Mouse (Mus musculus): ENCODE measurements around the gene Znrf3.
"Not testable (repeated sequence)": the region's sequence is repeated elsewhere in the genome, so short reads cannot be mapped to it uniquely, and the experiment has no call there.

Gene Znrf3

GRCm38 (mm10) chr11:5444599-5445451 lies at the start of gene Znrf3:
Gene Znrf3, minus strand, starts transcription at chr11:5444847.
- peak; percentile 99 for DNase-seq

DNA sequence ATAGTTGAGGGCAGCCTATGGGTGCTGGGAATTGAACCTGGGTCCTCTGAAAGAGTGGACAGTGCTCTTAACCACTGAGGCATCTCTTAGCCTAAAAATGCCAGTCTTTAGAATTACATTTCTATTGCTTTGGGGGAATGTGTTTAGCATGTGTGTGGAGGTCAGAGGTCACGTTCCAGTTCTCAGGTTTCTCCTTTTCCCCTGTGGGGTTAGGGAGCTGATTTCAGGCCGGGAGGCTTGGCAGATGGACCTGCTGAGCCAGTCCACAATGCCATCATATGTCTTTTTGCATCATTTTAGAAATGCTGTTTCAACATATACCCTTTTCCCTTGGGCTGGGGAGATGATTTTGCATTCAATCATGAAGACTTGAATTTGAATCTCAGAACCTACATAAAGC lies 49.2 kb upstream of the Znrf3 start:
- no peak for DNase-seq

DNA sequence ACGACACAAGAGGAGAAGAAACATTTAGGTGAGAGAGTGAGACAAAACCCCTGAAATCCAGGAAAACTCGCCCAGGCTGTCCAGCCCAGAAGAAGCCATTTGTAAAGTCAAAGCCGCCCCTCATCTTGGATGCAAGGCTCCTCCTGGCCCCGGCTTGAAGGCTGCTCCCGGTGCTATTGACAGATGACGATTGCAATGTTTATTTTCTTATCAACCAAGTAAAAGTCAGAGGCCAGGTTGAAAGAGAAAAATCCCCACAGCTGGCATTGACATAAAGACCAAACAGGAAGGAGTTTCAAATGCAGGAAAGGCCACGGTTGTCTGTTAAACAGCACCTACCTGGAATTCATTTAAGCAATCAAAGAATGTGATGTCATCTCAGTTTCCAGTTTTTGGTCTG lies 47.3 kb upstream of the Znrf3 start:
- no peak for DNase-seq

GRCm38 (mm10) chr11:5490989-5491656 lies 46.5 kb upstream of the Znrf3 start:
- DNase-seq, result no peak

GRCm38 (mm10) chr11:5489433-5489832 lies 44.8 kb upstream of the Znrf3 start:
- DNase-seq, result not testable (repeated sequence)

DNA sequence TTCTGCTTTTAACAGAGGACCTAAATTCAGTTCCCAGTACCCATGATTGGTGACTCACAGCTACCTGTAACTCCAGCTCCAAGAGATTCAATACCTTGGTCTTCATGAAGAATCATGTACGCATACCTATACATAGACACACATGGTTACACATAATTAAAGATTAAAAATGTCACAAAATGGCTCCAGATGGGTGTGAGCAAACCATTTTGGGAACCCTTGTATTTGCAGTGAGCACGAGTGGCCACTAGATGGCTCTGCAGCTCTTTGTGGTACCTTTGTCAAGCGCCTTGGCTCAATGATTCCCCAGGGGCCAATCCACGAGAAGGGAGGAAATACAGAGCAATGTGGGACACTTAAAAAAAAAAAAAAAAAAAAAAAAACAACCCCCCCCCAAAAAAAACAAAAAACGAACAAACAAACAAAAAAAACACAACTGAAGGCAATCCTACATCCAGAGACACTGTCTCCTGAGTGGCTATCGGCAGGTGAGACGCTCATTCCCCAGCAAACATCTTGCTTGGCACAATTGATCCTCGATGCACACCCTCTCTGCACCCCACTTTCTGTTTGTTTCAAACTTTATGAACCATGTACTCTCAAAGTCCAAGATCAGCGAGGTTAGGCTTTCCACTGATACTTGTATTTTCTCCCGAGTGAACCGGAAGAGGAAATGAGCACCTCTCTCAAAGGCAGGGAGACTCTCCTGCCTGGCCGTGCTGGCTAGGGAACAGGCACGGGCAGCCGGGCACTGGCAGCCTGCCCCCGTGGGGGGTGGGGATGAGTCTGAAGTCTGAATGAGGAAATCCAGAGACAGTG lies 40.8 kb upstream of the Znrf3 start:
- DNase-seq, result peak; percentile 90

GRCm38 (mm10) chr11:5482581-5482980 lies 37.9 kb upstream of the Znrf3 start:
- DNase-seq, result no peak

DNA sequence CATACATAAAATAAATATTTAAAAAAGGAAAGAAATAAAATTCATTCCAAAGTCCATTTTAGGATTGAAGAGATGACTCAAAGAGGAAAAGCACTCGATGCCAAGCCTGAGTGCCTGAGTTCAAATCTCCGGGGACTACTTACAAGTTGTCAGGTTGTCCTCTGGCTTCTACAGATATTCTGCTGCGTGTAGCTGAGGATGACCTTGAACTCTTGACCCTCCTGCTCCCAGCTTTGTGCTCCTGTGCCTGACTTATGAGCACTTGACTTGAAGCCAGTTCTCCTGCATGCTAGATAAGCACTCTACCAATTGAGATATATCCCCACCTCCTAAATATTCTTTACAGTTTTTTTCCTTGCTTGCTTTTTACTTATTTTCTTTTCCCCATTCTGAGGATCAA lies 34.2 kb upstream of the Znrf3 start:
- DNase-seq, result no peak

DNA sequence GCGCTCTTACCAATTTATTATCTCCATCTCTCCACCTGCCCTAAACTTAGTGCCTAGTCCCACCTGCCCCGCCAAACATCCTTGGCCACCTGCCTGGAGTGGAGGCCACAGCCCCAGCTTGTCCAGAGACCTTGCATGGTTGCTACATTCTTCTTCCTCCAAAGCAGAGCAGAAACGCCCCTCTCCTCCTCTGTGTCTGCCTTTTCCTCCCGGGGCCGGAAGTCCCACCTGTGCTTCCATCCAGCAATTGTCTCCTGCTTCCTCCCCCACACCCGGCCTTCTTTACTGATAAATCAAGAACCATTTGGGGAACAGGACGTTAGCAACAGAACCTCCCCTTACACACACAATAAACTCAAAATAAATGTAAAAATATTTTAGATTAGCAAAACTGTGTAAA lies 33.5 kb upstream of the Znrf3 start:
- DNase-seq, result no peak

GRCm38 (mm10) chr11:5476806-5477205 lies 32.2 kb upstream of the Znrf3 start:
- DNase-seq, result no peak

DNA sequence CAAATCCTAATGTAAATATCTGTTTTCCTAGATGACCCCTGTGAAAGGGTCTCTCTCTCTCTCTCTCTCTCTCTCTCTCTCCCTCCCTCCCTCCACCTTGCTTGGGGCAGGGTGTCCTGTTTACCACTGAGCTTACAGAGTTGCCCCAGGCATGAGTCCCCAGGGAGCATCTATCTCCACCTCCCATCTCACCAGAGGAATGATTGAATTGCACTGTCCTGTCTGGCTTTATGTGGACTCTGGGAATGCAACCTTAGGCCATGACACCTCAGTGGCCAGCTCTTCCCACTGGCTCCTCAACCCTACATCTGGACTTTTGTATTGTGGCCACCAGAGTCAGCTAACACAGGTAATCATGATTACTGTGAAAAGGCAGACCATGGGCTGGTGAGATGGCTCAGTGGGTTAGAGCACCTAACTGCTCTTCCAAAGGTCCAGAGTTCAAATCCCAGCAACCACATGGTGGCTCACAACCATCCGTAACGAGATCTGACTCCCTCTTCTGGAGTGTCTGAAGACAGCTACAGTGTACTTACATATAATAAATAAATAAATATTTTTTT lies 31.0 kb upstream of the Znrf3 start:
- not testable (repeated sequence) for DNase-seq

- DNase-seq, result peak; percentile 72
Measured at GRCm38 (mm10) chr11:5474130-5474529, 29.5 kb upstream of the Znrf3 start.

DNA sequence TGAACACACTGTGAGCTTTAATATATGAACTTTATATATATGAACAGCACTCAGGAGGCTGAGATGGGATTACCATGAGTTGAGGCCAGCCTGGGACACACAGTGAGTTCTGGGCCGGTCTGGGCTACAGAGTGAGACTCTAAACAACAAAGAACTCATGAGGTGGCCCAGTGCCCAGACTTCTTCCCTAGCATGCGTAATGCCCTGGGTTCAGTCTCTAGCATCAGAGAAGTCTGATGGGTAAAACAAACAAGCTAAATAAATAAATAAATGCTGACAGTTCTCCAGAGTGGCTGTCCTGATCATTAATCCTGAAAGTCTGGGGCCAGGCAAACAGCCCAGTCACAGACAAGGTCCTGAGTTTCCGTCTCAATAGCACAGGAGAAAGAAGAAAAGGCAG lies 25.4 kb upstream of the Znrf3 start:
- DNase-seq, result no peak

DNA sequence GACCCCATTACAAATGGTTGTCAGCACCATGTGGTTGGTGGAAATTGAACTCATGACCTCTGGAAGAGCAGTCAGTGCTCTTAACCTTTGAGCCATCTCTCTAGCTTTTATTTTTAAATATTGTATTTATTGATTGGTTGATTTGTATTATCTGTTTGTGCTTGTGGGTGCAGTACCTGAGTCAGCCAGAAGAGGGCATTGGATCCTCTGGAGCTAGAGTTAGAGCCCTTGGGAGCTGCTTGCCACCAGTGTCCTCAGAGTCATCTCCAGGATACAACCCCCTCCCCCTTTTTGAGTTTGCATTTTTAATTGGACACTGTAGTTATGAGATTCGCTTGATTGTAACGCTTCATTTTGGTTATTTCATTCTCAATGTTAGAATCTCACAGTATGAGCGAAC lies 24.4 kb upstream of the Znrf3 start:
- DNase-seq, result peak; percentile 86

DNA sequence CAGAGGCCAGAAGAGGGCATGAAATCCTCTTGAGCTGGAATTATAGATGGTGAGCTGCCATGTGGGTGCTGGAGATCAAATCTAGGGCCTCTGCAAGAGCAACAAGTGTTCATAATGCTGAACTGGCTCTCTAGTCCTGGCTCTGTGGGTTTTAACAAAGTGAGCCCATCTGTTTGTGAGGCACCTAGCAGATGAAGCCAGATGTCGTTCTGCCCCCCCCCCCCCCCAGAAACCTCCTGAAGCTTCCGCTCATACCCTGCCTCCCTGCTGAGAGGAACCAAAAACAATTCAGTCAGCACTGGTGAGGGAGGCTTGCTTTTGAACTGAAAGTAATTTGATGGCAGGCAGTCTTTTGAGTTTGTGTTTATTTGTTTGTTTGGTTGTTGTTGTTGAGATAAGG lies 23.8 kb upstream of the Znrf3 start:
- peak; percentile 26 for DNase-seq

DNA sequence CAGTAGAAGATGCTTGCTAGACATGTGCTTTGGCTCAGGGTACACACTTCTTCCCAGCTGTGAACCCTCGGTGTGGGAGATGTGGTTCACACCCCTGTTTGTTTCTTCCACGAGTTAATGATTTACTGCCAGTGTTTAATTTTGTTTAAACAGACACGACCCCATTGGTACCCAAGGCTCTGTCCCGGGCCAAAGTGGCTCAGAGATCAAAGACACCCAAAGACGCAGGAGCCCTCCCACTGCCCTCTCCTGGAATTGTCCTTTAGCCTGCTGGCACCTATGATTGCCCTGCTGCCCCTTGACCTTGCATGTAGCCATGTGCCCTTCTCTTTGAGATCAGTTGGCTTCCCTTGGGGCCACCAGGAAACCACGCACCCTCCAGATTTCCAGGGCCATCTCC lies 7.3 kb upstream of the Znrf3 start:
- no peak for DNase-seq

DNA sequence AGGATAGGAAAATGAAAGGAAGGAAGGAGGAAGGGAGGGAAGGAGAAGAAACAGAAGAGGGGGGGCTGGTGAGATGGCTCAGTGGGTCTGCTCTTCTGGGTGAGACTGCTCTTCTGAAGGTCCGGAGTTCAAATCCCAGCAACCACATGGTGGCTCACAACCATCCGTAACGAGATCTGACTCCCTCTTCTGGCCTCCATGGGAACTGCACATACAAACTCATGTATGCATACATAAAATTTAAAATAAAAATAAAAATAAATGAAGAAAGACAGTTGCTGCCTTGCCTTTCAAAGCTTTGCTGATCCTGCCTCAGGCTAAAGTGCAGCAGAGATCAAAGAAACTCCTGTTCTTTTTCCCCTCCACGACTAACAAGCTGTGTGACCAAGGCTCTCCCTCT lies 6.7 kb upstream of the Znrf3 start:
- no peak for DNase-seq

GRCm38 (mm10) chr11:5450701-5451100 lies 6.1 kb upstream of the Znrf3 start:
- no peak for DNase-seq

GRCm38 (mm10) chr11:5445452-5445953 lies 856 bp upstream of the Znrf3 start:
- DNase-seq, result no peak

GRCm38 (mm10) chr11:5444234-5444598 lies 431 bp downstream of the Znrf3 start:
- peak; percentile 75 for DNase-seq

GRCm38 (mm10) chr11:5443511-5444233 lies 975 bp downstream of the Znrf3 start:
- DNase-seq, result no peak

- DNase-seq, result peak; percentile 34
Measured at GRCm38 (mm10) chr11:5442590-5443021, 2.0 kb downstream of the Znrf3 start.

Measured in thymus, postnatal 4 days (tissue).